Mouse (Mus musculus) liver, embryonic 12.5 days (tissue): Measurements from ENCODE around the gene Olfr70. TPM values are rescaled to one million over a fixed set of nuclear protein-coding genes. Genes with fewer than 3 reads are reported as not detected.

Experiments used
- ATAC-seq: fragments of 200-750 bp; cut with Nextera tagmentation; 2 replicates; pipeline ENCODE4 v1.8.0; 2017; ENCODE audit warnings: moderate number of reproducible peaks, mild to moderate bottlenecking, moderate library complexity
- H3K27ac ChIP-seq: fragments of 300-500 bp; sonication (generic); 2 replicates; pipeline ENCODE4 v1.5.1; 2016; ENCODE audit warnings: mild to moderate bottlenecking
- H3K27me3 ChIP-seq: fragments of 300-500 bp; sonication (generic); replicated peaks from 2 replicates; pipeline ENCODE4 v1.6.1; 2016; ENCODE audit warnings: mild to moderate bottlenecking, moderate library complexity
- H3K36me3 ChIP-seq: fragments of 300-500 bp; sonication (generic); 2 replicates; pipeline ENCODE4 v1.6.1; 2016; ENCODE audit warnings: mild to moderate bottlenecking, moderate library complexity
- H3K4me1 ChIP-seq: fragments of 300-500 bp; sonication (generic); 2 replicates; pipeline ENCODE4 v1.6.1; 2016
- H3K4me2 ChIP-seq: fragments of 300-500 bp; sonication (generic); 2 replicates; pipeline ENCODE4 v1.6.1; 2016; ENCODE audit warnings: mild to moderate bottlenecking, moderate library complexity
- H3K4me3 ChIP-seq: fragments of 300-500 bp; sonication (generic); 2 replicates; pipeline ENCODE4 v1.5.1; 2016; ENCODE audit warnings: mild to moderate bottlenecking, moderate library complexity
- H3K9ac ChIP-seq: fragments of 300-500 bp; sonication (generic); 2 replicates; pipeline ENCODE4 v1.6.1; 2016; ENCODE audit warnings: mild to moderate bottlenecking, moderate library complexity
- H3K9me3 ChIP-seq: fragments of 300-500 bp; sonication (generic); replicated peaks from 2 replicates; pipeline ENCODE4 v1.6.1; 2016; ENCODE audit warnings: mild to moderate bottlenecking, moderate library complexity
- WGBS: fragments of 180-500 bp; shearing (Covaris S2); methylation state at CpG from one replicate; pipeline ENCODE4 v1.1.7; 2016; ENCODE audit not compliant: insufficient replicate concordance; 5-methylcytosine and 5-hydroxymethylcytosine counted together
- polyA plus RNA-seq: library from polyadenylated mRNA; unstranded; fragments of >200 nt; fragmentation: Nextera tagmentation; extraction: Ambion mirVana; gene quantifications from 2 replicates; pipeline ENCODE4 v1.2.1, GENCODE M21; 2016

The Olfr70 gene
- polyA plus RNA-seq, 1 experiment from 2014 or later = not detected

DNA sequence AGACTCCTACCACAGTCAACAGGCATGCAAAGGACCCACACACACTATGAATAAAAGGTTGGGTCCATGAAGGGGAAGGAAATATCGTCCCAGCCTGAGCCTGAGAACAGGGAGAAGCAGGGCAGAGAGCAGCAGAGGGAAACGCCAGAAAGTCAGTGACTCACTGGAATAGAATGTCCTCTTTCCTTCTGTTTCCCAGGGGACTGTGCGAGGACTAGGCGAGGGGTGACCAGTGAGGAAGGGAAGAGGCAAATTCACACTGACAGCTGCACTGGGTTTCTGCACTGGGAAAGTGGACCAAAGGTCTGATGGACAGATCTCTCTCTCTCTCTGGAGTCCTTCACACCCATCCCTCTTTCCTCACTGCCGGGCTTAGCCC, 28.0 kb upstream of the Olfr70 start:
- peaks cover 62% of the 10 kb centered on the region for H3K4me1 ChIP-seq
- peaks cover 6% of the 10 kb centered on the region; the same call in 1 of the 2 replicates for H3K27me3 ChIP-seq
- no peaks in the 10 kb centered on the region for H3K9me3 ChIP-seq
- ATAC-seq = 0 out of 2 replicates have a peak, but pooled peaks have one; percentile 13
- peak overlapping the region; percentile 50 for H3K27ac ChIP-seq
- 0 out of 2 replicates have a peak overlapping the region, but pooled peaks have one; percentile 3 for H3K4me2 ChIP-seq
- H3K4me3 ChIP-seq = no peak overlapping the region
- no peaks in the 10 kb centered on the region for H3K36me3 ChIP-seq
- H3K9ac ChIP-seq = no peak overlapping the region
- 18% methylated on average over 5 of the region's 5 CpGs for WGBS

DNA sequence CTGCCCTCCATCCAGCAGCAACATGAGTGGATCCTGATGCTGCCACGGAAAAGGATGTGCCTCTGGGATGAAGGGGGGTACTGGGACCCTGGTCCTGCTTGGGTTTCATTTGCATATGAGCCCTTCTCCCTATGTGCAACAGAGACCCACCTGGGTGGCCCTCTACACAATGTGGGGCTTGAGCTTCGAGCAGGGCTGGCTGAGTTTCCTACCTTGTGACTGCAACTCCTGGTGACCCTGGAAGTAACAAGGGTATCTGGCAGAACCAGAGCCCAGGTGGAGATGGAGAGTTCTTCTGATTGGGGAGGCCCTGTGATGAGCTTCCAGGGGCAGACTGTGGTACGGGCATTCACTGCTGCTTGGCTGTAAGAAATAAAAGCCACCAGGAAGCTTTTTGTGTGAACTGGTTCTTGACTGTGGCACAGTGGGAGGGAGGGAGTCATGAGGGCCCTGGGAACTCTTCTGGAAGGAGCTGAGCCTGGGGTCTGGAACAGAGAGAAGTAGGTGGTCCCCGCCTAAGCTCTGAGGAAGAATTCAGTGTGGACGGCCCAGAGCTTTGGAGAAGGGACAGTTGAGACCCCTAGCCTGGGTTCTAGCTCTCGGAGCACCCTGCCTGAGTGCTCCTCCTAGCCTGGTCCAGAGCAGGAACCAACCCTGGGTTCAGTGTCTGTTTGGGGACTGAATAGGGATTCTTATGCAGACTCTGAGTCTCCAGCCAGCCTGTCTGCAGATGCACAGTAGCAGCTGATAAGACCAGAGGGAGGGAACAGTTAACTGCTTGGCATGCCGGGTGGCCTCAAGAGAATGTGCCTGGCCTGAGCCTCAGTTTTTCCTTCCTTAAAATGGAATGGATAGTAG, 27.3 kb upstream of the Olfr70 start:
- Histone ChIP-seq H3K9me3 (no peaks in the 10 kb centered on the region), H3K36me3 (no peaks in the 10 kb centered on the region), H3K27ac (peak overlapping the region; percentile 50), H3K9ac (no peak overlapping the region), H3K4me2 (0 out of 2 replicates have a peak overlapping the region, but pooled peaks have one; percentile 3), H3K4me3 (no peak overlapping the region), H3K4me1 (peaks cover 62% of the 10 kb centered on the region), H3K27me3 (peaks cover 6% of the 10 kb centered on the region; the same call in 1 of the 2 replicates)
- peak; percentile 53 for ATAC-seq
- WGBS = 43% methylated on average over 7 of the region's 7 CpGs

GRCm38 (mm10) chr4:43726995-43727394, 26.4 kb upstream of the Olfr70 start, which contains the start of gene Hrct1:
TSS of gene Hrct1 (plus strand) at chr4:43727188.
- Histone ChIP-seq H3K36me3 (no peaks in the 10 kb centered on the region), H3K4me1 (peaks cover 56% of the 10 kb centered on the region), H3K27me3 (no peaks in the 10 kb centered on the region; the same call in 1 of the 2 replicates), H3K27ac (peak within 1 kb of the TSS; percentile 50), H3K4me3 (no peak within 1 kb of the TSS), H3K9ac (no peak within 1 kb of the TSS), H3K4me2 (no peak within 1 kb of the TSS), H3K9me3 (no peaks in the 10 kb centered on the region)
- no peak for ATAC-seq
- WGBS = 37% methylated on average over 3 of the region's 3 CpGs

DNA sequence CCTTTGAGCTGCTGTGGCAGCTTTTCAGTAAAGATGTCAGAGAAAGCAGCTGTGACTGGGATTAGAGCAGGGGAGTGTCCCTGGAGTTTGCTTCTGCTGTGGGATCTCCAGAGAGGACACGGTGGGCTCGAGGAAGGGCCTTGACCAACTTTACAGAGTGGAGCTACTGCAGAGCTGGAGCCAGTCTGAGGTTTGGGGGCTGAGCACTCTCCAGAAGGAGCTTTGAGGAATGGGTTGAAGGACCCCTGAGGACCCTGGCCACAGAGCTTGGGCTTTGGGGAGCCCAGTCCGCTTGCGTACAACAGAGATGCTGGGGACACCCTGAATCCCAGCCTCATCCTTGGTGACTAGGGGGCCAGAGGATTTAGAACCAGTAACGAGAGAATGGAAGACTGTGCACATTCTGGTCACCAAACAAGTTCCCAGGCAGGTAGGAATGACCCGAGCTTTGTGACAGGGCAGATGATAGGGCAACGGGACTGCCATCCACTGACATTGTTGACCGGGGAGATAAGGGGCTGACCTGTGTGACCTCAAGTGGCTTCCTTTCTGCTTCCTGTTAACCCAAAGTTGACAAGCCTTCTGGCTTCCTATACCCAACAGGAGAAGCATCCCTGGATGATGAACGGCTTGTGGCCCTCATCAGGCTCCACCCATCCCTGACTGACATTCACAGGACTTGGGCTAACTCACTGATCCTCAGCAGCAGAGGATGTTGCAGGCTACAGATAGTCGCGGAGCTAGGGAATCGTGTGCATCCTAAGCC, 25.8 kb upstream of the Olfr70 start:
- no peak overlapping the region for H3K9ac ChIP-seq
- H3K4me1 ChIP-seq = peaks cover 56% of the 10 kb centered on the region
- no peak overlapping the region for H3K27ac ChIP-seq

DNA sequence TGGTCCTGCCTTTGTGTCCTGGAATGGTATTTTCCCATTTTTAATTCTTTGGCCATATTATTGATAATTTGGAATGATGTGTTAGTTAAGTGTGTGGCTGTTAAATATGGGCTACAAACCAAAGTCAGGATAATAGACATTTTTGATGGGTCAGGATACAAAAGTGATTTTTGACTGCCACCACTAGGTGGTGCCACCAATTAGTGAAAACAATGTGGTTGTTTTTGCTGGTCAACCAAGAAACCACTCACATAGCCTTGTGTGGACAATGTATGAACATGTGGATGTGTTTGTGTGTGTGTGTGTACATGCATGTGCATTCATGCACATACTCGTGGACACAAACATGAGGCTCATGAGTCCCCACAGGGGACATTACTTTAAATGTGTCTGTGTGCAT, 24.2 kb upstream of the Olfr70 start:
- Histone ChIP-seq H3K4me1 (peaks cover 42% of the 10 kb centered on the region), H3K9me3 (no peaks in the 10 kb centered on the region), H3K27me3 (no peaks in the 10 kb centered on the region), H3K9ac (no peak overlapping the region), H3K4me3 (no peak overlapping the region), H3K4me2 (no peak overlapping the region), H3K27ac (no peak overlapping the region), H3K36me3 (no peaks in the 10 kb centered on the region)
- WGBS = 7% methylated on average over 1 of the region's 1 CpGs
- ATAC-seq = no peak

More for the DNA sequence above, 25.8 kb upstream of the Olfr70 start:
- Histone ChIP-seq H3K27me3 (no peaks in the 10 kb centered on the region; the same call in 1 of the 2 replicates), H3K9me3 (no peaks in the 10 kb centered on the region), H3K4me2 (no peak overlapping the region), H3K36me3 (no peaks in the 10 kb centered on the region), H3K4me3 (no peak overlapping the region)
- no peak for ATAC-seq
- 39% methylated on average over 12 of the region's 12 CpGs for WGBS

- H3K9ac ChIP-seq = no peak overlapping the region
- WGBS = 72% methylated on average over 4 of the region's 4 CpGs
- H3K4me3 ChIP-seq = no peak overlapping the region
- H3K4me1 ChIP-seq = peaks cover 16% of the 10 kb centered on the region
- no peak overlapping the region for H3K27ac ChIP-seq
- ATAC-seq = no peak
- H3K4me2 ChIP-seq = no peak overlapping the region
- no peaks in the 10 kb centered on the region for H3K36me3 ChIP-seq
- H3K27me3 ChIP-seq = no peaks in the 10 kb centered on the region
- H3K9me3 ChIP-seq = no peaks in the 10 kb centered on the region
Observed at GRCm38 (mm10) chr4:43722191-43722590, 21.6 kb upstream of the Olfr70 start.

DNA sequence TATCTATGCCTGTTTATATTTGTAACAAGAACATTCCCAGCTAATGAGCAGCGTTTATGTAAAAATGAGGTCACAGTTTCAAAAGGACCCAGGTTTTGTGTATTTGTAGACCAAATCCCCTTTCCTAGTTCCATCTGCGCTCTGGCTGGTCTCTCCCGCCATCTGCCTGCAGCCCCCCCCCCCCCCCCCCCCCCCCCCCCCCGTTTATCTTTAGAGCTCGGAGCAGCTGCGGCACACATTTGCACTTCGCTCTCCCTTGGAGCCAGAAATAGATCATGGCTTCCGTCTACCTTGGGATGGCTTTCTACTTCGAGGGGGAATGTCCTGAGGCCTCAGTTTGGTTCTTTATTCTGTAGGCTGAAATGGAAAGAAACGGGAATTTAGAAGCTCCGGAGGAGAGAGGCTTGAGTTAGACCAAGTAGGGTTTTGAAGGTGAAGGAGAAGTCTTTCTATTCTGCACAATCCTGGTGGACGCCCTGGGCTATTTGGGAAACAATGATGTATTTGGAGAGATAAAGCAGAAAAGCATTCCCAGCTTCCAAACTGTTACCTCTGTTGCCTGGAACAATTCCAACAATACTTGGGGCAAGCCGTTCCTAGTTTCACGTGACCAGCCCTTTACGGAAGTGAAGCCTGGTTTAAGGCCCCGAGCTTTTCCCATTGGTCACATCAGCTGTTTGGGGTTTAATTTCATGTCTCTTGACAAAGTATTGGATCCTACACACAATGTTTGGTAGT, 20.1 kb upstream of the Olfr70 start:
- Histone ChIP-seq H3K27me3 (0 out of 2 replicates have a peak, but pooled peaks cover 2% of the 10 kb centered on the region), H3K4me3 (no peak overlapping the region), H3K4me1 (peaks cover 2% of the 10 kb centered on the region; the same call in 1 of the 2 replicates), H3K4me2 (no peak overlapping the region), H3K36me3 (no peaks in the 10 kb centered on the region), H3K9ac (no peak overlapping the region), H3K27ac (no peak overlapping the region), H3K9me3 (no peaks in the 10 kb centered on the region)
- ATAC-seq = no peak
- WGBS = 61% methylated on average over 14 of the region's 16 CpGs

DNA sequence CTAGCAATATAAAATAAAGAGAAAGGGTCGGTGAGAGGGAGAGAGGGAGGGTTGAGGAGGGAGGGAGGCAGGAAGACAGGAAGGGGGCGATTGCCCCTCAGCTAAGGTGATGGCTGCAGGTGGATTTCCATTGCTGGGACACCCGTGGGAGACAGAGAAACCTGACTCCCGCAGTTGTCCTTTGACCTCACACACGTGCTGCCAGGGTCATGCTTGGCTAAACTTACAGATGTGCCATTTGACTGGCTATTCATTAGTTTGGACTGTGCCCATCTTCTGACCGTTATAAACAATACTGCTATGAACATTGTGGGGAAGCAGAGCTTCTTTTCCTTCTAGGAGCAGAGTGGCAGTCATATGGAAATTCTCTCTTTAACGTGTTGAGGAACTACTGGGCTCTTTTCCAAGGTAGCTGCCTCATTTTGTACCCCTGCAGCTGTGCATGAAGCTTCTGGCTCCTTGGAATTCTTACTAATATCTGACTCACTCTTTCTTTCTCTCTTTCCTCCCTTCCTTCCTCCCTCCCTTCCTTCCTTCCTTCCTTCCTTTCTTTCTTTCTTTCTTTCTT, 13.1 kb upstream of the Olfr70 start:
- Histone ChIP-seq H3K36me3 (no peaks in the 10 kb centered on the region), H3K9me3 (no peaks in the 10 kb centered on the region), H3K4me2 (no peak overlapping the region), H3K4me1 (no peaks in the 10 kb centered on the region), H3K9ac (no peak overlapping the region), H3K27ac (no peak overlapping the region), H3K27me3 (peaks cover 42% of the 10 kb centered on the region), H3K4me3 (no peak overlapping the region)
- ATAC-seq = no peak
- WGBS = 37% methylated on average over 7 of the region's 7 CpGs

- no peaks in the 10 kb centered on the region for H3K4me1 ChIP-seq
- no peak for ATAC-seq
- H3K9ac ChIP-seq = no peak overlapping the region
- WGBS = 1% methylated on average over 2 of the region's 2 CpGs
- H3K9me3 ChIP-seq = no peaks in the 10 kb centered on the region
- H3K4me2 ChIP-seq = no peak overlapping the region
- H3K27ac ChIP-seq = no peak overlapping the region
- H3K36me3 ChIP-seq = no peaks in the 10 kb centered on the region
- peaks cover 57% of the 10 kb centered on the region for H3K27me3 ChIP-seq
- no peak overlapping the region for H3K4me3 ChIP-seq
Observed at GRCm38 (mm10) chr4:43711821-43712220, 11.2 kb upstream of the Olfr70 start.

GRCm38 (mm10) chr4:43709869-43710268, 9.3 kb upstream of the Olfr70 start, which contains the start of gene Olfr71:
TSS of gene Olfr71 (minus strand) at chr4:43710255.
- Histone ChIP-seq H3K9ac (no peak within 1 kb of the TSS), H3K36me3 (no peaks in the 10 kb centered on the region), H3K4me3 (no peak within 1 kb of the TSS), H3K27ac (no peak within 1 kb of the TSS), H3K9me3 (no peaks in the 10 kb centered on the region), H3K4me2 (no peak within 1 kb of the TSS), H3K27me3 (peaks cover 62% of the 10 kb centered on the region), H3K4me1 (no peaks in the 10 kb centered on the region)
- no peak for ATAC-seq
- 62% methylated on average over 6 of the region's 6 CpGs for WGBS

DNA sequence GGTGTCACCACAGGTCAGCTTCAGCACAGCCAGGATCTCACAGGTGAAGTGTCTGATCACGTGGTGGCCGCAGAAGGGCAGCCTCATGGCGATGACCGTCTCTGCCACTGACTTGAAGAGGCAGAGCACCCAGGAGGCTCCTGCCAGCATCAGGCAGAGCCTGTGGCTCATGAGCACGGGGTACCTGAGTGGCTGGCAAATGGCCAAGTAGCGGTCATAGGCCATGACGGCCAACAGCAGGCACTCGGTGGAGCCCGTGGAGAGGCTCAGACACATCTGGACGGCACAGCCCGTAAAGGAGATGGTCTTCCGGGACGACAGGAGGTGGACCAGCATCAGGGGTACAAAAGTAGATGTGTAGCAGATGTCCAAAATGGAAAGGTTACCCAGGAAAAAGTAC, 5.4 kb upstream of the Olfr70 start:
- no peaks in the 10 kb centered on the region for H3K9me3 ChIP-seq
- H3K4me1 ChIP-seq = no peaks in the 10 kb centered on the region
- ATAC-seq = no peak
- H3K4me2 ChIP-seq = no peak overlapping the region
- H3K4me3 ChIP-seq = no peak overlapping the region
- H3K27me3 ChIP-seq = peaks cover 46% of the 10 kb centered on the region
- no peaks in the 10 kb centered on the region for H3K36me3 ChIP-seq
- no peak overlapping the region for H3K27ac ChIP-seq
- 76% methylated on average over 13 of the region's 13 CpGs for WGBS
- H3K9ac ChIP-seq = no peak overlapping the region
